Mouse (Mus musculus) thymus, postnatal 4 days (tissue): ENCODE results near the gene Tlr3.

ENCODE experiments used
- DNase-seq: peaks from one replicate; pipeline ENCODE4 v3.0.0; 2021

Tlr3 gene

GRCm38 (mm10) chr8:45410882-45411281, at the start of gene Tlr3:
Tlr3 (minus strand) TSS chr8:45411080.
- no peak for DNase-seq

GRCm38 (mm10) chr8:45457874-45458273, 47.0 kb upstream of the Tlr3 start:
- DNase-seq, result no peak

- DNase-seq, result peak; percentile 5
Measured at GRCm38 (mm10) chr8:45454426-45454825, 43.5 kb upstream of the Tlr3 start.

- no peak for DNase-seq
Measured at GRCm38 (mm10) chr8:45452115-45452514, 41.2 kb upstream of the Tlr3 start.

GRCm38 (mm10) chr8:45448842-45449241, 38.0 kb upstream of the Tlr3 start:
- no peak for DNase-seq

GRCm38 (mm10) chr8:45448257-45448656, 37.4 kb upstream of the Tlr3 start:
- no peak for DNase-seq

GRCm38 (mm10) chr8:45438899-45439535, 28.1 kb upstream of the Tlr3 start:
- no peak for DNase-seq

GRCm38 (mm10) chr8:45420151-45420550, 9.3 kb upstream of the Tlr3 start:
- no peak for DNase-seq

GRCm38 (mm10) chr8:45414965-45415364, 4.1 kb upstream of the Tlr3 start:
- no peak for DNase-seq

GRCm38 (mm10) chr8:45410146-45410880, 567 bp downstream of the Tlr3 start:
- peak; percentile 22 for DNase-seq

GRCm38 (mm10) chr8:45409702-45410101, 1.2 kb downstream of the Tlr3 start:
- no peak for DNase-seq

- no peak for DNase-seq
Measured at GRCm38 (mm10) chr8:45383250-45383649, 27.6 kb downstream of the Tlr3 start.

- no peak for DNase-seq
Measured at GRCm38 (mm10) chr8:45381963-45382347, 28.9 kb downstream of the Tlr3 start, which contains the start of gene Fam149a. Fam149a (minus strand) TSS chr8:45382291.

GRCm38 (mm10) chr8:45381075-45381962, 29.6 kb downstream of the Tlr3 start:
- no peak for DNase-seq

GRCm38 (mm10) chr8:45380598-45380997, 30.3 kb downstream of the Tlr3 start:
- DNase-seq, result no peak

GRCm38 (mm10) chr8:45374071-45374470, 36.8 kb downstream of the Tlr3 start:
- DNase-seq, result no peak

GRCm38 (mm10) chr8:45367154-45367553, 43.7 kb downstream of the Tlr3 start:
- DNase-seq, result no peak

GRCm38 (mm10) chr8:45363220-45363619, 47.7 kb downstream of the Tlr3 start:
- no peak for DNase-seq

GRCm38 (mm10) chr8:45362323-45362722, 48.6 kb downstream of the Tlr3 start:
- DNase-seq, result no peak

- DNase-seq, result no peak
Measured at GRCm38 (mm10) chr8:45359091-45359605, 51.7 kb downstream of the Tlr3 start.

GRCm38 (mm10) chr8:45358132-45358918, 52.6 kb downstream of the Tlr3 start:
- DNase-seq, result peak; percentile 13

- no peak for DNase-seq
Measured at GRCm38 (mm10) chr8:45355809-45356208, 55.1 kb downstream of the Tlr3 start.
